Mouse (Mus musculus) gastrocnemius, postnatal 14 days (tissue): Measurements from ENCODE around the gene Baiap2. TPM values are rescaled to one million over a fixed set of nuclear protein-coding genes. Genes with fewer than 3 reads are reported as not detected.

Experiments
- DNase-seq: peaks from one replicate; pipeline ENCODE4 v3.0.0; 2021; ENCODE audit warnings: mixed read lengths
- intact Hi-C: fragments of 180-260 bp; cut with DNase I; formaldehyde crosslinking; loops from one replicate; pipeline ENCODE4 v1.15.1; 2025; ENCODE audit warnings: low total_unique reads
- microRNA-seq, 2 experiments: library from miRNA; unstranded; fragments of <30 nt; microRNA quantifications; one replicate each; pipeline ENCODE4 v1.2.0; 2021
- total RNA-seq, 2 experiments: library from RNA; stranded (reverse); gene quantifications; 2 replicates each; pipeline ENCODE4 v1.2.3; 2021

Baiap2 gene
- total RNA-seq, 2 experiments from 2014 or later, result 3.4 to 3.9 TPM

DNA sequence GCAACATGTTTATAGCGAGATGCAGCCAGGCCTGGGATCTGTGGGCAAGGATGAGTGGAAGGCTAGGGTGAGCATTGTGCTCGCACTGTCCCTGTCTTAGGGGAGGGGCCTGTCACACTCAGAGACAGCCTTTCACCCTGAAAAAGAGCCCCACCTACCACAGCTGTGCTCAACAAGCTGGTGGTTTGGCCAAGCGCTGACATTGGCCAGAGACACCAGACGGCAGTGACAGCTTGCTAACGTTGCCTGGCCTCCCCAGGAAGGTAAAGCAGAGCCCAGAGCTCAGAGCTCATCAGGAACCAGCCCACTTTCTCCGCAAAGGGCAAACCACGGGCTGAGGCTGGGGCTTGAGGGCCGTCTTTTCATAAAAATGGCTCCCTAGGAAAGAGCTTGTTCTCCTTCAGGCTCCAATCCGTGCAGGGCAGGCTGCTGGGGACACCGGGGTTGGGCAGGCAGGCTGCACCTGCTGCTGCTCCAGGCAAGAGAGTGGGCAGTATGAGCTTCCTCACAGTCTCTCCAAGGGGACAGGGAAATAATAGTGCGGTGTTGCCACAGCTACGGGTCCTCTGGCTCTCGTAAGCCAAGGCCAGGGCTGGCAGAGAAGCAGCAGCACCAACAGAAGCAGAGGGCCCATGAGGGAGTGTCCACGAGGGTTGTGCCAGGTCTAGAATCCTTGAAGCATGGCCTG, 108.7 kb downstream of the Baiap2 start:
- intact Hi-C loops, result no loop called here

DNA sequence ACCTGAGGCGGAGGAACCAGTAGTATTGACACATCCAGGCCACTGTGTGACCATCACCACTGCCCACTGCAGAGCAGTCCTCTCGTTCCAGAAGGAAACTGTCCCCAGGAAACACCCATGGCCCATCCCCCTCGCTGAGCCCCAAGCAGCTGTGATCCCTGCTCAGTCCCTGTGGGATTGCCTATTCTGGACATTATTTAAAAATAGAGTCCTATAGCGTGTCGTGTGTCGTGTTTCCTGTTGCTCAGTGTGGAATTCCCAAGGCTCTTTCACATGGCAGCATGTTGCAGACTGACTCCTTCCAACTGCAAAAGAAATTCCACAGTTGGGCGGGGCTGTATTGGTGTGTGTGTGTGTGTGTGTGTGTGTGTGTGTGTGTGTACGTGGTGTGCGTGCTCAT, 109.7 kb downstream of the Baiap2 start:
- intact Hi-C loops, result no loop called here
- DNase-seq, result no peak

More for the DNA sequence above, 108.7 kb downstream of the Baiap2 start:
- no peak for DNase-seq

DNA sequence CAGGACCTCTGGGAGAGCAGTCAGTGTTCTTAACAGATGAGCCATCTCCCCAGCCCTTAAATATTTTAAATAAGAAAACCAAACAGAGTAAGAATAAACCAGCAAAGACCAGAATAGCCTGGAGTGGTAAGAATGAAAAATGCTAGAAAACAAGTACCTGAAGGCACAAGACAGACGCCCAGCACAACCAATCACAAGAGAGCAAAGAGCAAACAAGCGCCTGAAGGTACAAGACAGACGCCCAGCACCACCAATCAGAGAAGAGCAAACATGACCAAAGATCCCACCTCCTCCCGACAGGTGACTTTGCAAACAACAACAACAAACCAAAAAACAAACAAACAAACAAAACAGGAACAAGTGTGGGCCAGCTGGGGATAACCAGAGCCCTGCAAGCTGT, 111.3 kb downstream of the Baiap2 start:
- intact Hi-C loops, result no loop called here
- no peak for DNase-seq

DNA sequence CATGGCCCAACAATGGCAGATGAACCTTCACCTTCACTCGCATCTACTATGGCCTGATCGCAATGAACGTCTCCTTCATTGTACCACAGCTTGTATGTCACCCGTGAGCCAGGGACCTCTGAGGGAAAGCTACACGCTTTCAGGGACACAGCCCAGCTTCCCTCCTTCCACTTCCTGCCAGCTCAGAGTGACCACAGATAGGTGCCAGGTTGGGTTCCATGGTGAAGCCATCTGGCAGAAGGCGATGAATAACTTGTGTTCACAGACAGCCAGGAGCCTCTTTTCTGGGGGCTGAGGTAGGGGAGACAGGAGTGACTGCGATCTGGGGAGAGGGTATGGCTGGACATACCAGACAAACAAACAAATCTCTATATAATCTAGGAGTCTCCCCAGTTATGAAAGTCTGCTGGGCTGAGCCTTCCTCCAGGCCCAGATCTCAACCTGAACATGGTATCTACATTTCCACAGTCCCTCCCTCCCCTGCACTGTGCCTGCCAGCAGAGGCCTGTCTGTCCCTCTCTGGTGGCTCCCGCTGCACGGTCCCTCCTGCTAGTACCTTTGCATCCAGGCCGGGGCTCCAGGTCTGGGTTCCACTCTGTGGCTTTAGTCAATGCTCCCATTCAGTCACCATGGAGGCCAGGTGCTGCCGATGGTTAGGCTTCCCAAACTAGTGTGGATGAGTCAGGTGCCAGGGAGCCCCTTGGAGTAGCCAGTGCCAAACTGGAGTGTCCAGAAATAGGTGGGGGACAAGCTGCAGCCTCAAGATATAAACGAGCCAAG, 113.6 kb downstream of the Baiap2 start:
- intact Hi-C loops, result no loop called here
- no peak for DNase-seq

Small RNAs within 50 kb of the gene (microRNA-seq; reads per million reads assigned to microRNA genes)
- gene Mir3065 (0 reads per million in 2 experiments), gene Mir338 (0 reads per million in 2 experiments)

Other genes starting within 250 kb of the Baiap2 start
- 10 to 100 TPM; 22.7 to 25.2 TPM for gene Chmp6, start 29.3 kb upstream of the Baiap2 start, total RNA-seq
- gene Aatk, start 104.4 kb downstream of the Baiap2 start, total RNA-seq, result 10 to 100 TPM in 1 of 2 experiments, 1 to 10 TPM in 1; 9.4 to 17.0 TPM
- gene Cep131, start 144.1 kb downstream of the Baiap2 start, total RNA-seq, result 1 to 10 TPM; 7.9 to 8.5 TPM
- 1 to 10 TPM; 5.1 to 6.6 TPM for gene Tepsin, start 156.0 kb downstream of the Baiap2 start, total RNA-seq
- gene Ndufaf8, start 156.2 kb downstream of the Baiap2 start, total RNA-seq, result 10 to 100 TPM; 36.5 to 45.6 TPM
- 10 to 100 TPM; 56.1 to 60.8 TPM for gene Slc38a10, start 208.6 kb downstream of the Baiap2 start, total RNA-seq